Mouse (Mus musculus): ENCODE measurements around the gene Cttnbp2.

DNA sequence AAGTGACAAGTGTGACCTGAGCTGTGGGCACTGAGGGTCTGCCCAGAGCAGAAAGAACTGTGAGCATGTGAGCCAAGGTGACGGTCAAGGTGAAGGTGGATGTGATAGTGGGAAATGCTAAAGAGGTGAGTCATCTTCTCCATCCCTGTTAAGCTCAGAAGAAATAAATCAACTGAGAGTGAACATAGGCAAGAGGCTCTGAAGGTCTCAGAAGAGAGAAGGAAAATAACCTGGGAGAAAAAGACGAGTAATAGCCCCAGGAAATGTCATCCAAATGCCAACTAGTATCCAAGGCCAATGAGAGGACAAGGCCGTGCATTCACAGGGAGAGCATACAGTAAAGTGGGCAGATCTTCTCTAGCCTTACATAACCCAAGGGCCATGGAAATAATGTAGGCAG, 32.9 kb downstream of the Cttnbp2 start:
- TF ChIP-seq POLR2A (IDR thresholded peaks at IDR 0.05; ENCODE audit: insufficient read length, low read depth) (no peak), MAX (IDR thresholded peaks at IDR 0.05; ENCODE audit: low read depth) (no peak)

Measured in myocyte (in vitro differentiated cells).